In the genomic region with DNA sequence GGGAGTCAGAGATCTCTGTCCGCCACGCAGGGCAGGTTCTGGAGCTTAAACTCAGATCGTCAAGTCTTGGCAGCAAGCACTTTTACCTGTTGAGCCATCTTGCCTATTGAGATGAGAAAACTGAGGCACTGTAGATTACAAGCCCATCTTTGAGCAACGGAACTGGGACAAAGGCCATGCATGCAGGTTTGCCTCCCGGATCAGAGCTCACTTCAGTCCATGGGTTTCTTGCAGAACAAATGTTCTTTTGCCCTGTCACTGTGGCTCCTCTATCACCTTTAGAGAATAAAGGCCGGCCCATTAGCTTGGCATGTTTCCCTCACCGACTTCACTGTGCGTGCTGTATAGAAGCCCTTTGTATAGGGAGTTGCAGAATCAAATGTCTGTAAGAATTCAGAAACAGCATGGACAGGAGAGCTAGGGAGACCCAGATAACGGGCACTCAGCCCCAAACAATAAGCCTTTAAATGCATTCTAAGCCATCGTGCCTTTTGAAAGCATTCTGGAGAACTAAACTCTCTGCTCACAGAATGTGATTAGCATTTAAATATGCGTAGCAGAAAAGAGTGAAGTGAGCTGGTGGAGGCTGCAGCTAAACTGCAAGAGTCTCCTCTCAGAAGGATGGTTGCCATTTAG, we compare ENCODE assay signal across 13 mouse cellular contexts. TPM values are rescaled to one million over a fixed set of nuclear protein-coding genes. Genes with fewer than 3 reads are reported as not detected.
A peak's percentile ranks its signal among the peaks of the same experiment; 100 is the strongest.
DNase-seq lines count a peak whose midpoint lies in the region; ATAC-seq and TF ChIP-seq lines count a peak whose summit lies in the region.
"Had no signal": no experiment of that assay in that cellular context is flagged by ENCODE, and none has a peak within 500 bp of the region (broad histone marks: within the 10 kb centered on the region; RNA-seq: fewer than 3 reads in every experiment).

No protein-coding gene starts in this region.

- peak overlapping the region; percentile 91 for H3K27ac ChIP-seq in forebrain, embryonic 12.5 days
- H3K27ac ChIP-seq in hindbrain, postnatal 0 days = peak overlapping the region; percentile 76
- H3K27ac ChIP-seq in neural tube, embryonic 12.5 days = no peak overlapping the region
- H3K27ac ChIP-seq: kidney, postnatal 0 days; liver, embryonic 14.5 days had no signal

- H3K4me3 ChIP-seq in forebrain, embryonic 12.5 days (replicated peaks) = 0 out of 2 replicates have a peak overlapping the region, but pooled peaks have one; percentile 2
- no peak overlapping the region for H3K4me3 ChIP-seq in hindbrain, postnatal 0 days (ENCODE audit: low read length)
- H3K4me3 ChIP-seq in neural tube, embryonic 12.5 days = no peak overlapping the region

- peak; percentile 16 for DNase-seq in kidney, adult 18-20 months
- DNase-seq in kidney, adult 11 months = no peak
- DNase-seq in hindbrain, postnatal 0 days (ENCODE audit: low spot score) = peak; percentile 25
- DNase-seq in retina, embryonic 14.5 days (ENCODE audit: low spot score) = no peak
- no peak for DNase-seq in heart, adult 18-20 months
- DNase-seq: cerebellum, adult 2 months; gastrocnemius, postnatal 14 days; lung, postnatal 4 days had no signal

- WGBS in forebrain, embryonic 12.5 days = 29% methylated on average over 11 of the region's 11 CpGs
- WGBS in hindbrain, postnatal 0 days = 40% methylated on average over 11 of the region's 11 CpGs
- 37% methylated on average over 11 of the region's 11 CpGs for WGBS in neural tube, embryonic 12.5 days

- peak; percentile 85 for ATAC-seq in forebrain, embryonic 12.5 days (ENCODE audit: low FRiP score)
- peak; percentile 63 for ATAC-seq in hindbrain, postnatal 0 days
- ATAC-seq in neural tube, embryonic 12.5 days (ENCODE audit: low FRiP score, low read depth) = peak; percentile 72
- no peak for ATAC-seq in megakaryocyte-erythroid progenitor cell, adult 5-6 weeks (replicated peaks; ENCODE audit: low FRiP score, low TSS enrichment, poor library complexity, severe bottlenecking)

- peak overlapping the region; percentile 25 for H3K4me2 ChIP-seq in forebrain, embryonic 12.5 days
- H3K4me2 ChIP-seq in hindbrain, postnatal 0 days (ENCODE audit: low read depth, low read length) = peak overlapping the region; percentile 23; the same call in 1 of the 2 replicates
- peak overlapping the region; percentile 19 for H3K4me2 ChIP-seq in neural tube, embryonic 12.5 days (replicated peaks)

- H3K27me3 ChIP-seq in forebrain, embryonic 12.5 days = no peaks in the 10 kb centered on the region
- no peaks in the 10 kb centered on the region for H3K27me3 ChIP-seq in hindbrain, postnatal 0 days (ENCODE audit: insufficient read depth, low read length)
- no peaks in the 10 kb centered on the region for H3K27me3 ChIP-seq in neural tube, embryonic 12.5 days (replicated peaks)

- H3K9me3 ChIP-seq in forebrain, embryonic 12.5 days = no peaks in the 10 kb centered on the region
- H3K9me3 ChIP-seq in hindbrain, postnatal 0 days (ENCODE audit: low read length) = no peaks in the 10 kb centered on the region
- H3K9me3 ChIP-seq in neural tube, embryonic 12.5 days = no peaks in the 10 kb centered on the region

- no peaks in the 10 kb centered on the region for H3K36me3 ChIP-seq in forebrain, embryonic 12.5 days (replicated peaks)
- no peaks in the 10 kb centered on the region for H3K36me3 ChIP-seq in hindbrain, postnatal 0 days (ENCODE audit: insufficient read depth, low read length)
- no peaks in the 10 kb centered on the region for H3K36me3 ChIP-seq in neural tube, embryonic 12.5 days

- peaks cover 22% of the 10 kb centered on the region for H3K4me1 ChIP-seq in forebrain, embryonic 12.5 days
- H3K4me1 ChIP-seq in hindbrain, postnatal 0 days (ENCODE audit: insufficient read depth, low read length) = no peaks in the 10 kb centered on the region
- no peaks in the 10 kb centered on the region for H3K4me1 ChIP-seq in neural tube, embryonic 12.5 days

- no peak overlapping the region for H3K9ac ChIP-seq in forebrain, embryonic 12.5 days
- no peak overlapping the region for H3K9ac ChIP-seq in hindbrain, postnatal 0 days (replicated peaks; ENCODE audit: low read length)
- no peak overlapping the region for H3K9ac ChIP-seq in neural tube, embryonic 12.5 days
- H3K9ac ChIP-seq: liver, embryonic 14.5 days had no signal

- no peak for TF ChIP-seq CTCF in hindbrain, postnatal 0 days (IDR thresholded peaks at IDR 0.05; ENCODE audit: low read depth)

RNA-seq across cellular contexts. Expression of a gene that starts 20.0 kb away (rescaled TPM):
- 0.47 and 0.86 TPM in 2 replicates for polyA plus RNA-seq in forebrain, embryonic 12.5 days (2016; fragmentation: Nextera tagmentation; extraction: Ambion mirVana)
- 0.83 and 1.8 TPM in 2 replicates for total RNA-seq in hindbrain, postnatal 0 days (2014; rRNA removed)
- 0.86 and 0.90 TPM in 2 replicates for polyA plus RNA-seq in hindbrain, postnatal 0 days (2015; fragmentation: Nextera tagmentation; extraction: Ambion mirVana)
- polyA plus RNA-seq in neural tube, embryonic 12.5 days (2016; fragmentation: Nextera tagmentation; extraction: Ambion mirVana) = 0.72 and 1.4 TPM in 2 replicates
- not detected in 2 replicates for total RNA-seq in megakaryocyte-erythroid progenitor cell, adult 5-6 weeks (2014; fragmentation: Nextera tagmentation)
- not detected in 2 replicates for total RNA-seq in megakaryocyte-erythroid progenitor cell, adult 5-6 weeks (2017)
- under 1 TPM in 1 of 2 experiments, not detected in 1; 0.26 TPM for total RNA-seq in heart, adult 18-20 months (2021)

RNA-seq across cellular contexts. Expression of a gene that starts 32.0 kb away (rescaled TPM):
- 694 and 710 TPM in 2 replicates for polyA plus RNA-seq in forebrain, embryonic 12.5 days (2016; fragmentation: Nextera tagmentation; extraction: Ambion mirVana)
- total RNA-seq in hindbrain, postnatal 0 days (2014; rRNA removed) = 494 and 546 TPM in 2 replicates
- 693 and 697 TPM in 2 replicates for polyA plus RNA-seq in hindbrain, postnatal 0 days (2015; fragmentation: Nextera tagmentation; extraction: Ambion mirVana)
- 613 and 624 TPM in 2 replicates for polyA plus RNA-seq in neural tube, embryonic 12.5 days (2016; fragmentation: Nextera tagmentation; extraction: Ambion mirVana)
- 645 and 809 TPM in 2 replicates for total RNA-seq in megakaryocyte-erythroid progenitor cell, adult 5-6 weeks (2014; fragmentation: Nextera tagmentation)
- 912 and 1,001 TPM in 2 replicates for total RNA-seq in megakaryocyte-erythroid progenitor cell, adult 5-6 weeks (2017)
- 100 to 1,000 TPM; 369 to 422 TPM for total RNA-seq in heart, adult 18-20 months (2021)

Comparison
In these comparisons a context has a peak if more than half of its experiments do, and no peak if none do; other contexts are left out.
1. DNase-seq: peak in kidney, adult 18-20 months (single experiment) and hindbrain, postnatal 0 days (single experiment); none in kidney, adult 11 months (single experiment), retina, embryonic 14.5 days (single experiment) and heart, adult 18-20 months (0 of 2).
2. Peak in every context shown above with its lines, with median percentiles within 50 percentile points of each other: H3K4me2 ChIP-seq.